Mouse (Mus musculus): ENCODE results near the gene Fdx1l. TPM values are rescaled to one million over a fixed set of nuclear protein-coding genes. Genes with fewer than 3 reads are reported as not detected.

Fdx1l gene
- polyA plus RNA-seq (2015; fragmentation: Nextera tagmentation; extraction: Ambion mirVana): 44.7 and 47.0 TPM in 2 replicates

- peak; percentile 82 for DNase-seq (ENCODE audit: low spot score)
Measured at GRCm38 (mm10) chr9:21073044-21073840, at the start of gene Fdx1l, which contains the start of gene Gm49373. TSS of gene Fdx1l (minus strand) at chr9:21073614. TSS of gene Gm49373 (minus strand) at chr9:21073096.

- no peak for DNase-seq (ENCODE audit: low spot score)
Measured at GRCm38 (mm10) chr9:21121483-21121882, 48.1 kb upstream of the Fdx1l start.

GRCm38 (mm10) chr9:21117073-21117472 lies 43.7 kb upstream of the Fdx1l start:
- no peak for DNase-seq (ENCODE audit: low spot score)

GRCm38 (mm10) chr9:21115105-21115504 lies 41.7 kb upstream of the Fdx1l start:
- DNase-seq (ENCODE audit: low spot score): no peak

GRCm38 (mm10) chr9:21114190-21114589 lies 40.8 kb upstream of the Fdx1l start:
- DNase-seq (ENCODE audit: low spot score): no peak

- no peak for DNase-seq (ENCODE audit: low spot score)
Measured at GRCm38 (mm10) chr9:21113751-21114150, 40.3 kb upstream of the Fdx1l start.

GRCm38 (mm10) chr9:21107607-21108237 lies 34.3 kb upstream of the Fdx1l start:
- DNase-seq (ENCODE audit: low spot score): no peak

- no peak for DNase-seq (ENCODE audit: low spot score)
Measured at GRCm38 (mm10) chr9:21105760-21106564, 32.5 kb upstream of the Fdx1l start.

GRCm38 (mm10) chr9:21104814-21105213 lies 31.4 kb upstream of the Fdx1l start:
- DNase-seq (ENCODE audit: low spot score): no peak

- DNase-seq (ENCODE audit: low spot score): no peak
Measured at GRCm38 (mm10) chr9:21102076-21102475, 28.7 kb upstream of the Fdx1l start.

GRCm38 (mm10) chr9:21100447-21101161 lies 27.2 kb upstream of the Fdx1l start:
- DNase-seq (ENCODE audit: low spot score): no peak

GRCm38 (mm10) chr9:21097793-21098192 lies 24.4 kb upstream of the Fdx1l start:
- no peak for DNase-seq (ENCODE audit: low spot score)

GRCm38 (mm10) chr9:21095958-21096357 lies 22.5 kb upstream of the Fdx1l start:
- DNase-seq (ENCODE audit: low spot score): no peak

GRCm38 (mm10) chr9:21093423-21093822 lies 20.0 kb upstream of the Fdx1l start:
- DNase-seq (ENCODE audit: low spot score): no peak

- DNase-seq (ENCODE audit: low spot score): peak; percentile 97
Measured at GRCm38 (mm10) chr9:21091707-21092320, 18.4 kb upstream of the Fdx1l start, which contains the start of the genes Gm38431 and Raver1. TSS of gene Gm38431 (minus strand) at chr9:21091997. TSS of gene Raver1 (minus strand) at chr9:21092008.

GRCm38 (mm10) chr9:21090972-21091706 lies 17.7 kb upstream of the Fdx1l start:
- DNase-seq (ENCODE audit: low spot score): no peak

- DNase-seq (ENCODE audit: low spot score): no peak
Measured at GRCm38 (mm10) chr9:21090537-21090936, 17.1 kb upstream of the Fdx1l start.

- DNase-seq (ENCODE audit: low spot score): no peak
Measured at GRCm38 (mm10) chr9:21083324-21083723, 9.9 kb upstream of the Fdx1l start.

GRCm38 (mm10) chr9:21081127-21081526 lies 7.7 kb upstream of the Fdx1l start:
- DNase-seq (ENCODE audit: low spot score): no peak

GRCm38 (mm10) chr9:21075625-21076024 lies 2.2 kb upstream of the Fdx1l start:
- no peak for DNase-seq (ENCODE audit: low spot score)
